Mouse (Mus musculus) activated CD4-positive, CD25-positive, alpha-beta regulatory T cell, adult 4 months (primary cell): Measurements from ENCODE around the gene Chrm1. TPM values are rescaled to one million over a fixed set of nuclear protein-coding genes. Genes with fewer than 3 reads are reported as not detected.
A peak's percentile ranks its signal among the peaks of the same experiment; 100 is the strongest.

ENCODE experiments used
- ATAC-seq: one replicate; pipeline ENCODE4 v1.8.0; 2017
- polyA plus RNA-seq, 2 experiments: library from polyadenylated mRNA; unstranded; fragments of 100-300 nt; shearing (Covaris generic); gene quantifications; one replicate each; pipeline ENCODE4 v1.2.1; 2017

Chrm1 gene
- polyA plus RNA-seq, 2 experiments from 2014 or later, result not detected

- no peak for ATAC-seq
Observed at GRCm38 (mm10) chr19:8691871-8692539, 28.4 kb downstream of the Chrm1 start.

DNA sequence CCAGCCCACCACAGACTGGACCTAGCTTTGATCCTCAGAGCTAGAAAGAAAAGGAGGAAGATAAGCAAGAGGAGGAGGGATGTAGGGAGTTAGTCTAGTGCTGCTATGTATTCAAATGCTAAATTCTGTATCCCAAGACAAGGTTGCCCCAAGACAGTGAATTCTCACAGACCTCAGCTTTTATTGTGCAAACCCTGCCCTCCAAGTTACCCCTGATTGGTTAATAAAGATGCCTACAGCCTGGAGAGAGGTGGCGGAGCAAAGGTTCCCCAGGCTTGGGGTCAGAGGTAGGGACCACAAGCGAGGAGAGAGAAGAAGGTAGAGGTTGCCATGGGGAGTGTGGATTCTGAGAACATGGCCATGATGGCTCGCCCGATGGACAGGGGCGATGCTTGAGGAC is 29.2 kb downstream of the Chrm1 start:
- no peak for ATAC-seq

- ATAC-seq, result peak; percentile 40
Observed at GRCm38 (mm10) chr19:8695330-8695729, 31.7 kb downstream of the Chrm1 start.

DNA sequence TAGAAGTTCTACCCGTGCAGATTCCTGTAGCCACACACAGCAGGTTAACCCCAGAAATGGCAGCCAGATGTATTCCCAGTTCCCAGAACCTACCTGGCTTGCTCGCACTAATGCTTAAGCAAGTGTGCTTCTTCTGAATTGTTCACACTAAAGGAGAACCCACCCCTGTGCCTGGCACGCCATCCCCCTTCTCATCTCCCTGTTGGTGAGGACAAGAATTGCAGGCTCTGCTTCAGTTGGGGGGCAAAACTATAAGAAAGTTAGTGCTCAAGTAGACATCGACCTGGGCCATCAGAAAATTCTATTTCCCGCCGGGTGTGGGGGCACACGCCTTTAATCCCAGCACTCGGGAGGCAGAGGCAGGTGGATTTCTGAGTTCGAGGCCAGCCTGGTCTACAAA is 36.1 kb downstream of the Chrm1 start:
- no peak for ATAC-seq

DNA sequence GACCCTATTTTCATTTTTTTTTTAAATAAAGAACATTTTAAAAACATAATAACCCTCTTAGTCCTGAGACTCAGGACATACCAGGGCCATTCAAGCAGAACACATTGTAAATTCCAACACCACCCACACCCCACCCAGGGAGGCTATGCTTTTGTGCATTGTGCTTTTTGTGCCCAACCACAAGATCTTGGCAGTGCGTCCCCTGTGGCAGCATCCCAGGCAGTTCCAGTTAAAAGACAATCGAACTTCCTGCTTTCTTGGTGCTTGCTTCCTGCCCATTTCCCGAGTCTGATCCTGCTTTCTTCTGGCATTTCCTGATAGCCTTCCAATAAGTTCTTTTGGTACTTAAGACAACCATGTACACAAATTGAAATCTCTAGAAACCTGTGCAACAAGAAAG is 38.9 kb downstream of the Chrm1 start:
- ATAC-seq, result no peak

DNA sequence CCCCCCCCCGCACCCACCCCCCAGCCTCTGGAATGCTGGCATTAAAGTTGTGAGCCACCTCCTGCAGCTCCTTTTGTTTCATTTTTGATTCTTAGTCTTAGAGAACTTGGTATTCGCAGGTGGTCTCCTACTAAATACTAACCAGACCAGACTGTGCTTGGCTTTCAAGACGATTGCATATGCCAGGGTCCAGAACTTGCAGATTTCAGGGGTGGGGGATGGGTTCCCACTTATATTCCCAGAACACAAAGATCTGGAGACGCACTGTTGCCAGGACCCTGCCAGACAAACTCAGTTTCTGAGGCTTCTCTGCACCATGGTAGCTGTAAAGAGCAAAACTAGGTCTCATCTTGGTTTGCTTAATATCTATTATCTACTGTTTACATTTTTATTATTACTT is 40.0 kb downstream of the Chrm1 start:
- ATAC-seq, result no peak

GRCm38 (mm10) chr19:8705026-8705708 is 41.6 kb downstream of the Chrm1 start:
- no peak for ATAC-seq

DNA sequence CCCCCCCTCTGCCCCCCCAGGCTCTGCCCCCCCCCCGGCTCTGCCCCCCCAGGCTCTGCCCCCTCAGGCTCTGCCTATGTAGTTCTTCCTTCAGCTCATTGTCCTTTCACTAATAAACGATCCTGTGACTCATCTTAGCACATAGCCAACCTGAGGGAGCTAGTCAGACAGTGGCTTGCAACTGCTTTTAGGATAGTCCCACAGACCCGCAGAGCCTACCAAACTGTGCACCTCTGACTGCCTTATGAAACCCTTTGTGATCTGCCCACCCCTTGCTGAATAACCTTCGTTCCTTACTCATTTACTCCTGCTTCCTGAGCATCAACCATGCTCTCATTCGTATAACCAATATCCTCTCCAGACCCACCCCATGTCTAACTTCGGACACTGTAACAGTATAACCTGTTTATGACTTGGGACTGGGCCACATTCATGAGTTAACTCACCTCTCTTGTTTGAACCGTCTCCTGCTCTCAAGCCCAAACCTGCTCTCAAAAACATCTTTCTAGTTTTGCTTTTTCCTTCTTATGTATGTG is 42.6 kb downstream of the Chrm1 start:
- ATAC-seq, result no peak

GRCm38 (mm10) chr19:8706930-8707329 is 43.3 kb downstream of the Chrm1 start:
- no peak for ATAC-seq

- no peak for ATAC-seq
Observed at GRCm38 (mm10) chr19:8708954-8709353, 45.4 kb downstream of the Chrm1 start.

- no peak for ATAC-seq
Observed at GRCm38 (mm10) chr19:8710057-8710456, 46.5 kb downstream of the Chrm1 start.

DNA sequence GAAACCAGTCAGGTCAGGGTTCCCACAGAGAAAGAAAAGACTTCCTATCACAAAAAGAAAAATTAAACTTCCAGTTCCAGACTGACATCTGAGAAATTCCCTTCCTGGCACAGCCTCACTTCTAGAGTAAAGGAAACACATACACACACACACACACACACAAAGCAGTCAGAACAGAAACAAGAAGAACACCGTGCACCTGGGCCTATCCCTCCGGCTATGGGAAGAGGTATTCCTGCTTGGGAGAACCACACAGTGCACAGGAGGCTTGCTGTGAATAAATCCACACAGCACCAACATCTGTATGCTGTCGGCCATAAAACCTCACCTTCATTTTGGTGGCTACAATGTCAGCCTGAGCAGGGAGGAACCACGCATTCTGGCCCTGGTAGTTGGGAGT is 47.9 kb downstream of the Chrm1 start:
- ATAC-seq, result no peak

- peak; percentile 56 for ATAC-seq
Observed at GRCm38 (mm10) chr19:8711949-8712869, 48.6 kb downstream of the Chrm1 start.

GRCm38 (mm10) chr19:8712870-8713305 is 49.3 kb downstream of the Chrm1 start:
- peak; percentile 52 for ATAC-seq

DNA sequence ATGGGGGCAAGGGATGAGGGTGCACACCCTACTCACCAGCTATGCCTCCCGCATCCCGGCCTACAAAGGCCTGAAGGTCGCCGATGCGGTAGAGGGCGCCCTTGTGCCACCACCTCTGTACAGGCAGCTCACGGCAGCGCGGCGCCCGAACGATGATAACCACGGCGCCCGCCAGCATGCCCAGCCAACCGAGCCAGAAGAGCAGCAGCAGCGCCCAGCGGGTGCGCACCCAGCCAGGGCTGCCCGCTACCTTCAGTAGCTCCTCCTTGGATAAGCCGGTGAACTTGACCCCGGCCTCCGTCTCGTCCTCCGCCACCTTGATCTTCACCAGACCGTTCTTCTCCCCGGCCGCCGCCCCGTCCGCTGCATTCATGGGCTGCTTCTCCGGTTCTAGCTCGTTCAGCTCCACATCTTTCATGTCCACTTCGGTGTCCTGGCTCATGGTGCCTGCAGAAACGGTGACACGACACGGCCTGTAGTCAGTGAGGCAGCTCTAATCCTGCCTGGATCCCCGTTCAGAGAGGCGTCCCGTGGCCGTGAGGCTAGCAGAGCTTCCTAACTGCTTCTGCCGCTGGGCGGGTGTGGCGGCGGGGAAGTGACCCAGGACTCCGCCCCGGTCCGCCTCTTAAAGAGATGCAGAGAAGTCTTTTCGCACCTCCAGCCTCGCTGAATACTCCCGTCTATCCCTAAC is 49.9 kb downstream of the Chrm1 start:
- peak; percentile 63 for ATAC-seq

DNA sequence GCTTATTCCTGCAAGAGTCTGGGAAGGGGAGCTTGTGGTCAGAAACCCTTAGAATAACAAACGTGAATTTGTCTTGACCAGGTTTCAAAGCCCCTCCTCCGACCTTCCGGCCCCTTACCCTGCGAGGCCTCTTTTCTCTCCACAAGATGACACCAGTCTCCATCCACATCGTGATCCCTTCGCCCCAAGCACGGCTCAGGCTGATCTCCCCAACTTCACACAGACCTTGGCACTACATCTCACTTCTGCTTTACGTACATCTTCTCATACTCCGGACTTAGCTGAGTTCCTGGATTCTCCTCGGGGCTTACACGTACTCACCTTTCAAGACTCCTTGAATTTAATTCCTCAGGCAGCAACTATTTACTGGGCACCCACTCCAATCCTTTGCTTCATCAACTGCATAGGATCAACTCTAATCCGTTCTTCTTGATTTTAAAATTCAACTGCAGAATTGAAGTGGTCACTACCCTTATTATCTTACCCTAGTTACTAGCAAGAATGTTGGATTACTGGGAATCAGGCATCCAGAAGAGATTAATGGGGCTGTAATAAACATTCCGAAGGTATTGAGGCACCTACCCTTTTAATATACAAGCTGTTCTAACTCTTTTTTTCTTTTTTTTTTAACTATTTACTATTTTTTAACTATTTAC is 50.5 kb downstream of the Chrm1 start:
- ATAC-seq, result no peak

GRCm38 (mm10) chr19:8714653-8715481 is 51.3 kb downstream of the Chrm1 start:
- ATAC-seq, result no peak

DNA sequence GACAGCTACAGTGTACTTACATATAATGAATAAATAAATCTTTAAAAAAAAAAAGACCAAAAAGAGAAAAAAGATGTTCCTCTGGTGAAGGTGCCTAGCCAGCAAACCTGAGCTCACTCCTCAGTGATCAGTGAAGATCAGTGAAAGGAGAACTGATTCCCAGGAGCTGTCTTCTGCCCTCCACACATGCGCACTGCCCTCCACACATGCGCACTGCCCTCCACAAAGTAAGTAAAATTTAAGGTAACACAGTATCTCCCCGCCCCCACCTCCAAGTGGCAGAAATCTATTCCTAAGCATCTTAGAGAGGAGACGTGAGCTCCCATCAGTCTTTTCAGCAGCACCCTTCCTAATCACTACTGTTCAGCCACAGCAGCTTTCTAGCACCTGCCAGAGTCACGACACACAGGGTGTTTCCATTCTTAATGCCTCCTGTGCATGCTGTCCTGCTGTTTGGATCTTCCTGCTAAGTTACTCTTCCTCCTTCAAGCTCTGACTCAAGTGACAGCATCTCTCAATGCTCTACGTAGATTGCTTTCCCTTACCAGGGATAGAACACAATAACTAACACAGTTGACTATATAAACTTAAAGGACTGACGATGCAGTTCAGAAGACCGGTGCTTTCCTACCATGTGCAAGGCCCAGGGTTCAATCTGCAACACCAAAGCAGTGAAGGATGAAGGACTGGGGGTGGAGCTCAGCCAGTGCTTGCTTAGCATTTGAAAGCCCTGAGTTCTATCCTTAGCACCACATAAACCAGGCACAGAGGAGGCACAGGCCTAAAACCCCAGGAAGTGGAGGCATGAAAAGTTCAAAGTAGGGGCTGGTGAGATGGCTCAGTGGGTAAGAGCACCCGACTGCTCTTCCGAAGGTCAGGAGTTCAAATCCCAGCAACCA is 52.5 kb downstream of the Chrm1 start:
- ATAC-seq, result no peak

DNA sequence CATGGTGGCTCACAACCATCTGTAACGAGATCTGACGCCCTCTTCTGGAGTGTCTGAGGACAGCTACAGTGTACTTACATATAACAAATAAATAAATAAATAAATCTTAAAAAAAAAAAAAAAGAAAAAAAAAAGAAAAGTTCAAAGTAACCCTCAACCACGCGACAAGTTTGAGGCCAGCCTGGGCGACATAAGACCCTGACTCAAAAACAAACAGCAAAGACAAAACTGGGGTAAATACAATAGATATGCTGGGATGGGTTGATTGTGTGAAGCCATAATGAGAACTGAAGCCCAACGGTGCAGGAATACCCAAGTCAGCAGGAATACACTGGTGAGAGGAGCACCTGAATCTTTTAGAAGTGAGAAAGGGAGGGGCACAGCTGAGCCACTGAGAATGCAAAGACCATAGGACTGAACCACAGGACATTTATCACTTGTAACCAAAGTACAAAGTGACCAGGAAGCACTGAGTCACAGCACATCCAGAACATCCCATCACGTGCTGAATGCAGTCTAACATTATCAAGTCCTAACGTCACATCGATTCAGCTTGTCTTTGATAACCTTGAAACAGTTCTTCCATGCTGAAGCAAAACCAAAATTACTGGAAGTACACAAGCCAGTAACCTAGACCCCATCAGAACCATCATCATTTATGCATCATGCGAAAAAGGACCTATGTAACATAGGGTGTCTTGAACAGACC is 53.3 kb downstream of the Chrm1 start:
- no peak for ATAC-seq
